Mouse (Mus musculus) kidney, postnatal 14 days (tissue): ENCODE data around the gene Gm17428.
"Not testable (repeated sequence)": the region's sequence is repeated elsewhere in the genome, so short reads cannot be mapped to it uniquely, and the experiment has no call there.

Experiments
- DNase-seq: peaks from one replicate; pipeline ENCODE4 v3.0.0; 2022; ENCODE audit warnings: mixed read lengths

Gm17428 gene

GRCm38 (mm10) chr14:54992196-54992595, 15.5 kb downstream of the Gm17428 start:
- DNase-seq, result no peak

GRCm38 (mm10) chr14:54993636-54994035, 16.9 kb downstream of the Gm17428 start:
- DNase-seq, result no peak

- DNase-seq, result no peak
Observed at GRCm38 (mm10) chr14:54994136-54994868, 17.6 kb downstream of the Gm17428 start, which contains the start of gene Myh7. TSS of gene Myh7 (minus strand) at chr14:54994626.

GRCm38 (mm10) chr14:54994869-54995186, 18.1 kb downstream of the Gm17428 start:
- no peak for DNase-seq

- no peak for DNase-seq
Observed at GRCm38 (mm10) chr14:54995457-54996138, 18.9 kb downstream of the Gm17428 start.

GRCm38 (mm10) chr14:54996793-54997192, 20.1 kb downstream of the Gm17428 start:
- no peak for DNase-seq

- no peak for DNase-seq
Observed at GRCm38 (mm10) chr14:54997297-54997696, 20.6 kb downstream of the Gm17428 start.

GRCm38 (mm10) chr14:54998680-54999079, 21.9 kb downstream of the Gm17428 start:
- no peak for DNase-seq

GRCm38 (mm10) chr14:54999868-55000267, 23.1 kb downstream of the Gm17428 start:
- DNase-seq, result not testable (repeated sequence)

- DNase-seq, result no peak
Observed at GRCm38 (mm10) chr14:55000814-55001213, 24.1 kb downstream of the Gm17428 start.

GRCm38 (mm10) chr14:55001446-55001845, 24.7 kb downstream of the Gm17428 start:
- DNase-seq, result no peak

GRCm38 (mm10) chr14:55001938-55002686, 25.4 kb downstream of the Gm17428 start:
- no peak for DNase-seq

- no peak for DNase-seq
Observed at GRCm38 (mm10) chr14:55002687-55003120, 26.0 kb downstream of the Gm17428 start.

- DNase-seq, result no peak
Observed at GRCm38 (mm10) chr14:55003878-55004855, 27.4 kb downstream of the Gm17428 start.

- DNase-seq, result no peak
Observed at GRCm38 (mm10) chr14:55005506-55005905, 28.8 kb downstream of the Gm17428 start.

- DNase-seq, result no peak
Observed at GRCm38 (mm10) chr14:55005967-55006366, 29.2 kb downstream of the Gm17428 start.

- DNase-seq, result no peak
Observed at GRCm38 (mm10) chr14:55006541-55006940, 29.8 kb downstream of the Gm17428 start.

GRCm38 (mm10) chr14:55007120-55007908, 30.6 kb downstream of the Gm17428 start:
- no peak for DNase-seq

- DNase-seq, result no peak
Observed at GRCm38 (mm10) chr14:55008417-55008816, 31.7 kb downstream of the Gm17428 start.

- no peak for DNase-seq
Observed at GRCm38 (mm10) chr14:55011116-55011515, 34.4 kb downstream of the Gm17428 start.

GRCm38 (mm10) chr14:55014591-55014990, 37.9 kb downstream of the Gm17428 start:
- DNase-seq, result no peak
